ENCODE assay signal across 15 mouse cellular contexts in genomic region chr13:46253753-46254152, GRCm38 (mm10). TPM values are rescaled to one million over a fixed set of nuclear protein-coding genes. Genes with fewer than 3 reads are reported as not detected.
"Had no signal": no experiment of that assay in that cellular context is flagged by ENCODE, and none has a peak within 500 bp of the region (broad histone marks: within the 10 kb centered on the region; RNA-seq: fewer than 3 reads in every experiment).

No protein-coding gene starts in this region.

- ATAC-seq: intestine, embryonic 16.5 days; liver, embryonic 12.5 days had no signal

- DNase-seq: kidney, adult 2 months; kidney, postnatal 14 days; lung, embryonic 14.5 days; lung, postnatal 10 days; lung, postnatal 4 days; midbrain, embryonic 14.5 days had no signal

RNA-seq across cellular contexts. Expression of gene Stmnd1, which starts 19.8 kb away (rescaled TPM):
- total RNA-seq: layer of hippocampus, adult 8-10 months; megakaryocyte, adult 5-6 weeks had no signal
- polyA plus RNA-seq: limb, embryonic 10.5 days; liver, embryonic 12.5 days; liver, embryonic 16.5 days; lung, embryonic 14.5 days; midbrain, embryonic 10.5 days; midbrain, embryonic 14.5 days; neural tube, embryonic 11.5 days; small intestine, adult 2 months had no signal
